Mouse (Mus musculus) A20 (cell line): ENCODE results near the gene Dmrtb1.

Source experiments
- DNase-seq: peaks from one replicate; pipeline ENCODE4 v3.0.0-alpha.2; 2011; ENCODE audit warnings: low read depth, low spot score

The Dmrtb1 gene

GRCm38 (mm10) chr4:107684130-107684529 lies at the start of gene Dmrtb1:
Gene Dmrtb1, minus strand, starts transcription at chr4:107684230.
- no peak for DNase-seq

- DNase-seq: no peak
Measured at GRCm38 (mm10) chr4:107733603-107734002, 49.6 kb upstream of the Dmrtb1 start.

GRCm38 (mm10) chr4:107732624-107733023 lies 48.6 kb upstream of the Dmrtb1 start:
- no peak for DNase-seq

- DNase-seq: no peak
Measured at GRCm38 (mm10) chr4:107732182-107732581, 48.2 kb upstream of the Dmrtb1 start.

- no peak for DNase-seq
Measured at GRCm38 (mm10) chr4:107731088-107731465, 47.0 kb upstream of the Dmrtb1 start.

- DNase-seq: peak; percentile 27
Measured at GRCm38 (mm10) chr4:107730391-107731087, 46.5 kb upstream of the Dmrtb1 start.

- no peak for DNase-seq
Measured at GRCm38 (mm10) chr4:107725432-107725831, 41.4 kb upstream of the Dmrtb1 start.

GRCm38 (mm10) chr4:107720043-107720830 lies 36.2 kb upstream of the Dmrtb1 start:
- DNase-seq: peak; percentile 15

- DNase-seq: no peak
Measured at GRCm38 (mm10) chr4:107719161-107719560, 35.1 kb upstream of the Dmrtb1 start.

- DNase-seq: no peak
Measured at GRCm38 (mm10) chr4:107718720-107719119, 34.7 kb upstream of the Dmrtb1 start.

GRCm38 (mm10) chr4:107717718-107718313 lies 33.8 kb upstream of the Dmrtb1 start:
- DNase-seq: peak; percentile 50

- no peak for DNase-seq
Measured at GRCm38 (mm10) chr4:107716754-107717299, 32.8 kb upstream of the Dmrtb1 start.

GRCm38 (mm10) chr4:107706884-107707283 lies 22.9 kb upstream of the Dmrtb1 start:
- DNase-seq: no peak

GRCm38 (mm10) chr4:107704185-107704584 lies 20.2 kb upstream of the Dmrtb1 start:
- peak; percentile 36 for DNase-seq

- DNase-seq: no peak
Measured at GRCm38 (mm10) chr4:107701679-107702078, 17.6 kb upstream of the Dmrtb1 start.

- DNase-seq: peak; percentile 55
Measured at GRCm38 (mm10) chr4:107701116-107701515, 17.1 kb upstream of the Dmrtb1 start.

GRCm38 (mm10) chr4:107699271-107699670 lies 15.2 kb upstream of the Dmrtb1 start:
- DNase-seq: no peak

GRCm38 (mm10) chr4:107693816-107694215 lies 9.8 kb upstream of the Dmrtb1 start:
- DNase-seq: no peak

GRCm38 (mm10) chr4:107688213-107688612 lies 4.2 kb upstream of the Dmrtb1 start:
- no peak for DNase-seq

- DNase-seq: no peak
Measured at GRCm38 (mm10) chr4:107687127-107687526, 3.1 kb upstream of the Dmrtb1 start.

GRCm38 (mm10) chr4:107683006-107683756 lies 849 bp downstream of the Dmrtb1 start:
- no peak for DNase-seq
